9 mouse cellular contexts compared by ENCODE assay signal in genomic region chr2:122298596-122299490, GRCm38 (mm10). TPM values are rescaled to one million over a fixed set of nuclear protein-coding genes. Genes with fewer than 3 reads are reported as not detected.
A peak's percentile ranks its signal among the peaks of the same experiment; 100 is the strongest.
DNase-seq lines count a peak whose midpoint lies in the region; ATAC-seq lines count a peak whose summit lies in the region.
"Had no signal": no experiment of that assay in that cellular context is flagged by ENCODE, and none has a peak within 500 bp of the region (broad histone marks: within the 10 kb centered on the region; RNA-seq: fewer than 3 reads in every experiment).

TSS of gene Duoxa2 (plus strand) at chr2:122298900.

- no peak within 1 kb of the TSS for H3K9ac ChIP-seq in embryonic facial prominence, embryonic 14.5 days (ENCODE audit: low read depth, low read length)
- H3K9ac ChIP-seq in intestine, embryonic 14.5 days (ENCODE audit: low read length), result no peak within 1 kb of the TSS
- no peak within 1 kb of the TSS for H3K9ac ChIP-seq in liver, embryonic 16.5 days (ENCODE audit: low read depth, low read length)

- intact Hi-C loops in gastrocnemius, postnatal 14 days (cut with DNase I; ENCODE audit: low total_unique reads), result no loop called here
- intact Hi-C loops in gastrocnemius, postnatal 36 days (cut with DNase I), result no loop called here

- WGBS in embryonic facial prominence, embryonic 14.5 days, result 1% methylated on average over 43 of the region's 43 CpGs
- WGBS in intestine, embryonic 14.5 days, result 1% methylated on average over 43 of the region's 43 CpGs
- 2% methylated on average over 43 of the region's 43 CpGs for WGBS in liver, embryonic 16.5 days (ENCODE audit: insufficient replicate concordance)

- ATAC-seq in embryonic facial prominence, embryonic 14.5 days (ENCODE audit: low read depth), result no peak
- no peak for ATAC-seq in intestine, embryonic 14.5 days (replicated peaks; ENCODE audit: low FRiP score, low TSS enrichment, low read depth)
- no peak for ATAC-seq in liver, embryonic 16.5 days (ENCODE audit: low read depth)
- ATAC-seq in megakaryocyte-erythroid progenitor cell, adult 5-6 weeks (replicated peaks; ENCODE audit: low FRiP score, low TSS enrichment, poor library complexity, severe bottlenecking), result no peak

- peak within 1 kb of the TSS; percentile 26 for H3K4me3 ChIP-seq in embryonic facial prominence, embryonic 14.5 days (ENCODE audit: low read depth, low read length)
- peak within 1 kb of the TSS; percentile 25 for H3K4me3 ChIP-seq in intestine, embryonic 14.5 days (ENCODE audit: low read depth, low read length)
- peak within 1 kb of the TSS; percentile 37 for H3K4me3 ChIP-seq in liver, embryonic 16.5 days (ENCODE audit: low read depth, low read length)

- H3K4me2 ChIP-seq in embryonic facial prominence, embryonic 14.5 days (ENCODE audit: low read depth, low read length), result peak within 1 kb of the TSS; percentile 51
- peak within 1 kb of the TSS; percentile 52 for H3K4me2 ChIP-seq in intestine, embryonic 14.5 days (ENCODE audit: low read length)
- H3K4me2 ChIP-seq in liver, embryonic 16.5 days (ENCODE audit: low read depth, low read length), result peak within 1 kb of the TSS; percentile 41; the same call in 1 of the 2 replicates

- H3K36me3 ChIP-seq in embryonic facial prominence, embryonic 14.5 days (ENCODE audit: control insufficient read depth, insufficient read depth, low read length), result no peaks in the 10 kb centered on the region
- no peaks in the 10 kb centered on the region for H3K36me3 ChIP-seq in intestine, embryonic 14.5 days (ENCODE audit: control insufficient read depth, insufficient read depth, low read length)
- H3K36me3 ChIP-seq in liver, embryonic 16.5 days (ENCODE audit: control insufficient read depth, insufficient read depth), result no peaks in the 10 kb centered on the region
- H3K36me3 ChIP-seq: G1E had no signal

- no peaks in the 10 kb centered on the region for H3K9me3 ChIP-seq in embryonic facial prominence, embryonic 14.5 days (ENCODE audit: control insufficient read depth, low read length)
- H3K9me3 ChIP-seq in intestine, embryonic 14.5 days (ENCODE audit: control insufficient read depth, low read length), result no peaks in the 10 kb centered on the region
- no peaks in the 10 kb centered on the region for H3K9me3 ChIP-seq in liver, embryonic 16.5 days (replicated peaks; ENCODE audit: control insufficient read depth, low read length)
- H3K9me3 ChIP-seq: G1E had no signal

- H3K4me1 ChIP-seq in embryonic facial prominence, embryonic 14.5 days (ENCODE audit: control insufficient read depth, insufficient read depth, low read length), result peaks cover 10% of the 10 kb centered on the region
- peaks cover 11% of the 10 kb centered on the region for H3K4me1 ChIP-seq in intestine, embryonic 14.5 days (replicated peaks; ENCODE audit: control insufficient read depth, insufficient read depth, low read length)
- peaks cover 11% of the 10 kb centered on the region for H3K4me1 ChIP-seq in liver, embryonic 16.5 days (ENCODE audit: control insufficient read depth, low read depth, low read length)

- no peak within 1 kb of the TSS for H3K27ac ChIP-seq in embryonic facial prominence, embryonic 14.5 days (replicated peaks; ENCODE audit: low read depth, low read length)
- H3K27ac ChIP-seq in intestine, embryonic 14.5 days (ENCODE audit: low read depth), result no peak within 1 kb of the TSS
- no peak within 1 kb of the TSS for H3K27ac ChIP-seq in liver, embryonic 16.5 days (ENCODE audit: low read length)

- DNase-seq in gastrocnemius, postnatal 14 days, result peak; percentile 36
- no peak for DNase-seq in gastrocnemius, postnatal 36 days
- DNase-seq in embryonic facial prominence, embryonic 14.5 days (ENCODE audit: low spot score), result peak; percentile 58
- peak; percentile 71 for DNase-seq in intestine, embryonic 14.5 days (ENCODE audit: low spot score)
- peak; percentile 39 for DNase-seq in retina, postnatal 1 day
- DNase-seq in Muller cell, postnatal 12 days (ENCODE audit: inconsistent ontology term), result no peak

- H3K27me3 ChIP-seq in embryonic facial prominence, embryonic 14.5 days (replicated peaks; ENCODE audit: control insufficient read depth, insufficient read depth, low read length), result peaks cover 97% of the 10 kb centered on the region
- peaks cover 93% of the 10 kb centered on the region for H3K27me3 ChIP-seq in intestine, embryonic 14.5 days (replicated peaks; ENCODE audit: control insufficient read depth, insufficient read depth, low read length)
- H3K27me3 ChIP-seq in liver, embryonic 16.5 days (ENCODE audit: control insufficient read depth, insufficient read depth, low read depth, low read length), result peaks cover 92% of the 10 kb centered on the region

RNA-seq across cellular contexts. Expression of gene Duoxa2, which starts in this region (rescaled TPM):
- not detected for total RNA-seq in gastrocnemius, postnatal 14 days (2021)
- not detected for total RNA-seq in gastrocnemius, postnatal 36 days (2021)
- 0.71 TPM in 1 of 2 replicates, not detected in the other for polyA plus RNA-seq in embryonic facial prominence, embryonic 14.5 days (2014; fragmentation: Nextera tagmentation; extraction: Ambion mirVana)
- polyA plus RNA-seq in intestine, embryonic 14.5 days (2014; fragmentation: Nextera tagmentation; extraction: Ambion mirVana), result 0.18 TPM in 1 of 2 replicates, not detected in the other
- polyA plus RNA-seq in liver, embryonic 16.5 days (2015; fragmentation: Nextera tagmentation; extraction: Ambion mirVana), result not detected in 2 replicates
- total RNA-seq in megakaryocyte-erythroid progenitor cell, adult 5-6 weeks (2014; fragmentation: Nextera tagmentation), result not detected in 2 replicates
- total RNA-seq in megakaryocyte-erythroid progenitor cell, adult 5-6 weeks (2017), result not detected in 2 replicates
- polyA plus RNA-seq: G1E had no signal

Comparison
In these comparisons a context has a peak if more than half of its experiments do, and no peak if none do; other contexts are left out.
1. Peak in DNase-seq in gastrocnemius, postnatal 14 days; RNA of the gene not detected or under 1 TPM.
2. Peak in DNase-seq, H3K4me3 ChIP-seq and H3K4me2 ChIP-seq in embryonic facial prominence, embryonic 14.5 days; RNA of the gene not detected or under 1 TPM.
3. Peak in DNase-seq, H3K4me3 ChIP-seq and H3K4me2 ChIP-seq in intestine, embryonic 14.5 days; RNA of the gene not detected or under 1 TPM.